Mouse (Mus musculus): ENCODE data around the gene Usp31.

Gene Usp31

DNA sequence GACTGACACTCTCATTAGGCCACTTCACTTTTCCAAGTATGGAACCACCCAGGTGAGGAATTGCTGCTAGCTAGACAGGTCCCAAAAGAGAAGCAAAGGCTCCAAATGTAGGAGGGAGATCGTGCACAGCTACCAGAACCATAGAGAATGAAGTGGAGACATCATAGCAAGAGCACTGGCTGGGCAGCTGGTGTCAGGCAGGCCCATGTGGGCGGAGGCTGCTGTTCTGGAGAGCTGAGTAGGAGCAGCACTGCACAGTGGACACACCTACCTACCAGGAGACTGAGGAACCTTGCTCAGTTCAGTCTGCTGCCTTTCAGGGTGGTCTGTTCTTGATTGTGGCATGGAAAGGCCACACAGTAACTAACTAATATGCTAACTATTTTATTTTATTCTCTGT lies 52.4 kb downstream of the Usp31 start:
- DNase-seq: no peak

- no peak for DNase-seq
Measured at GRCm38 (mm10) chr7:121652629-121653028, 54.4 kb downstream of the Usp31 start.

DNA sequence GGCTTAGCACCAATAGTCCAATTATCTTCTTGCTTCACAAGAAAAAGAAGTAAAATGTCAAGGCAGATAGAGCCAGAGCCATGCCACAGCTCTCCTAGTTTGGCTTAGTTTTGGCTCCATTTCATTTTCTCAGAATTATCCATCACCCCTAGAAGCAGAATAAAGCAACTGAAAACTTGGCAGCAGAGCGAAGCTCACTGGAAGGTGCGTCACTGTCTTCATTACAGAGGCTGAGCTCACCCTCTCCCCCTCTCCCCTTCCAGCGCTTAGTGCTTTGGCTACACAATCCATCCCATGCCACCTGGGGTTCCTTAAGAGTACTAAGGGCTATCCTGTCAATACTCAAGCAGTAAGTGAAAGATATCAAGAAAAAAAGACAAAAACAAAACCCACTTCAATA lies 56.3 kb downstream of the Usp31 start:
- DNase-seq: no peak

DNA sequence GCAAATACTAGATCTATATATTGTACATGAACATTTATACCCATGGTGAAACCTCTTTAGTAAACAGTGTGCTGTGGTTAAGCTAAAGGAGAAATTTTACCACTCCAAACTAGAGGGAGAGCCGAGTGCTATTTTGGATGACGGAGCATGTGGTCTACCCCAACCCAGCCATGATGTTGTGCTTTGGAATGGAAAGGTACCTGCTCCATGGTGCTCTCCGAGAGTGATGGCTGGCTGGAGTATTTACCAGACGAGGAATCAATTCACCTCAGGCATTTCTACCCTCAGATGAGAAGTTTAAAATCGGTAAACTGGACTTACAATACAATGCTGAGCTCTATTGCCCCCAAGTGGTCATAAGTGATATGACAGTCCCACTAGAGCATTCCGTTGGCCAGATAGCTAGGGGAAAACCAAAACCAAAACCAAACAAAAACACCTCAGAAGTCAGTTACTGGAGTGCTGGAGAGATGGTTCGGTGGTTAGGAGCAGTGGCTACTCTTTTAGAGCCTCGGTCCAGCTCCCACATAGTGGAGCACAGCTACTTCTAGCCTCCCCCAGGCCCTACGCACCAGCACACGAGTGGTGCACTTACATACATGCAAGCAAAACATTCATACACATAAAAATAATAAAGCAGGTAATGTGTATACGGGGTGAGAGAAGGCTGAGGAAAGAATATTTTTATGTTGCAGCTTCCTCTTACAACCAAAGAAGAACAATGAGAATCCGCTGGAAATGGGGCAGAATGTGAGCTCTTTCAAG lies 65.9 kb downstream of the Usp31 start:
- DNase-seq: peak; percentile 48

DNA sequence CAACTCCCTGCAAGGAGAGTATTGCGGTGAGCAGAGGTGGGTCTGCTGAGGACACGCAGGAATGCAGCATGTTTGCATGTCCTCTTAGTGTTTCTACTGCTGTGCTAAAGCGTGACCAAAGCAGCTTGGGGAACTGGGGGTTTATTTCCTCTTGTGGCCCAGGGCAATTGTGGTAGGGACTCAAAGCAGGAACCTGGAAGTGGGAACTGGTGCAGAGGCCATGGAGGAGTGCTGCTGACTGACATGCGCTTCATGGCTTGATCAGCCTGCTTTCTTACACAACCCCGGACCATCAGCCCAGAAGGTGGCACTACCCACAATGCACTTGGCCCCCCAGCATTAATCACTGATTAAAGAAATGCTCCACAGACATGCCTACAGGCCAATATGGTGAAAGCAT lies 70.3 kb downstream of the Usp31 start:
- peak; percentile 17 for DNase-seq

GRCm38 (mm10) chr7:121634236-121634635 lies 72.8 kb downstream of the Usp31 start:
- no peak for DNase-seq

GRCm38 (mm10) chr7:121622835-121623420 lies 84.1 kb downstream of the Usp31 start:
- no peak for DNase-seq

DNA sequence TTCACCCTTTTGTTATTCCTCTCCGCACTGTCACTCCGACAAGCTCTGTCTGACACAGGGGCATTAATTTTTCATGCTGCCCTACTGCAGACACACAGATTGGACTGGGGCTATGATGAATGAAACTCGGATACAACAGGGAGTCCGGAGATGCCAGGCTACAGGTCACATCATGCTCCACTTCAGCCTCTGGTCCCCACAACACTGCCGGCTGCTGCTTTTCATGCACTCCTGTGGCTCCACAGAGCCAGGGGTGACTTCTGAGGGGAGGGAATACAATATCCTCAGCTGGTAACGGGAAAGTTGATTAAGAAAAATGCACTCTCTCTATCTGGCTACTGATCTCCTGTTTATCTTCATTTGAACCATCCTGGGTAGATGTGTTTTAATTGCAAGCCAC lies 84.6 kb downstream of the Usp31 start:
- no peak for DNase-seq

- no peak for DNase-seq
Measured at GRCm38 (mm10) chr7:121601697-121602096, 105.4 kb downstream of the Usp31 start.

DNA sequence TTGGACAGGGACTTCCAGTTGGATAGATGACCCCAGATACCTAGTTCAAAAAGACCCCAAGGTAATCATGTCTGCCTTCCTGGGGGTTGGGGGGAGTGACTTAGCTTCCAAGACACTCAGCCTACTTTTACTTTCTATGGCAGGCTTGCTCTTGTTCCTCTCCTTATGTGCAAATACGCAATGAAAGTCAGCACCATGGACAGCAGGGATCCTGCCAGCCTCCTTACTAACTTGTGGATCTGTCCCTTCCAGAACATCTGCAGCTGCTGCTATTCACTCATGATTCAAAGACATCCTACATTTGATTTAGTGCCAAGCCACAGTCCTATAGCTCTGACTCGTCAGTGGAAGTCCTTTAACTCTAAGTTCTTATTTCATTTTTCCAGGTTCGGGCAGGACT lies 110.7 kb downstream of the Usp31 start:
- no peak for DNase-seq

DNA sequence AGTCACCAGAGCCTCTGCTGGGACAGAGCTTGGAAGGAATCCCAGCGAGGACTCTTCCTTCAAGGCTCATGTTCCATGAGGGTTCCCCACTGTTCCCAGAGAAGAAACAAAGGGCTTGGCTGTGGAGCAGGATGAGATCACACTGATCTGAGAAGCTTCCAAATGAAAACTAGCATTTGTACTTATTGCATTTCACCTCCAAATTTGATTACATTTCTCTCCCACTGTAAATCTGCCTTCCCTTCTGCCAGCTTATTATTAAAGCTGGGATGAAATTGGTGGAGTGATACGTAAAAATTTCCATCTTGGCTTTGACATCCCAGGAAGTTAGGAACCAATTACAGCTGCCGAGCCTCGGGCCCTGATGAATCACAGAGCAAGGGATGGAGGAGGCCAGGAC lies 111.6 kb downstream of the Usp31 start:
- DNase-seq: peak; percentile 71

- peak; percentile 16 for DNase-seq
Measured at GRCm38 (mm10) chr7:121595085-121595484, 112.0 kb downstream of the Usp31 start.

- no peak for DNase-seq
Measured at GRCm38 (mm10) chr7:121594623-121595022, 112.4 kb downstream of the Usp31 start.

Data from layer of hippocampus, adult 9-11 months (tissue).